Mouse (Mus musculus) testis, adult 2 months (tissue): ENCODE results near the gene Nt5c2. TPM values are rescaled to one million over a fixed set of nuclear protein-coding genes. Genes with fewer than 3 reads are reported as not detected.

Source experiments
- H3K27ac ChIP-seq: fragments of 200-500 bp; 2 replicates; pipeline ENCODE4 v1.5.1; 2012; ENCODE audit warnings: low read depth, low read length; ENCODE audit not compliant: control insufficient read depth, insufficient read depth
- H3K27me3 ChIP-seq: fragments of 200-500 bp; 2 replicates; pipeline ENCODE4 v1.6.1; 2012; ENCODE audit warnings: mild to moderate bottlenecking, low read length, moderate library complexity; ENCODE audit not compliant: control insufficient read depth, insufficient read depth
- H3K36me3 ChIP-seq: fragments of 200-500 bp; 2 replicates; pipeline ENCODE4 v1.6.1; 2012; ENCODE audit warnings: mild to moderate bottlenecking, low read length; ENCODE audit not compliant: control insufficient read depth, insufficient read depth
- H3K4me1 ChIP-seq: fragments of 200-500 bp; 2 replicates; pipeline ENCODE4 v1.6.1; 2012; ENCODE audit warnings: low read length; ENCODE audit not compliant: control insufficient read depth, insufficient read depth
- H3K4me3 ChIP-seq: fragments of 200-500 bp; 2 replicates; pipeline ENCODE4 v1.5.1; 2012; ENCODE audit warnings: low read depth, mild to moderate bottlenecking, low read length, moderate library complexity, mixed read lengths; ENCODE audit not compliant: control insufficient read depth
- CTCF ChIP-seq: fragments of 200-500 bp; IDR thresholded peaks from 2 replicates; pipeline ENCODE4 v1.5.1; 2012; ENCODE audit warnings: low read depth, mild to moderate bottlenecking, inconsistent platforms, low read length, moderate library complexity; ENCODE audit not compliant: control insufficient read depth, insufficient read depth, insufficient replicate concordance
- POLR2A ChIP-seq: fragments of 200-500 bp; IDR thresholded peaks from 2 replicates; pipeline ENCODE4 v1.6.1; 2012; ENCODE audit warnings: low read depth, mild to moderate bottlenecking, inconsistent platforms, low read length, moderate library complexity; ENCODE audit not compliant: control insufficient read depth
- polyA plus RNA-seq: library from polyadenylated mRNA; depleted of rRNA; stranded (reverse); fragments of >200 nt; gene quantifications from 2 replicates; pipeline ENCODE4 v1.2.3, GENCODE M21; 2012

Gene Nt5c2
- polyA plus RNA-seq, 1 experiment: 38.6 TPM

- no peak for TF ChIP-seq POLR2A
- TF ChIP-seq CTCF: no peak
These were observed 77.8 kb downstream of the Nt5c2 start for GRCm38 (mm10) chr19:46937173-46937572.

GRCm38 (mm10) chr19:46934025-46934424 lies 80.9 kb downstream of the Nt5c2 start:
- H3K4me3 ChIP-seq: no peak overlapping the region
- H3K4me1 ChIP-seq: no peaks in the 10 kb centered on the region
- TF ChIP-seq POLR2A (no peak), CTCF (no peak)
- peaks cover 1% of the 10 kb centered on the region; the same call in 1 of the 2 replicates for H3K36me3 ChIP-seq
- no peak overlapping the region for H3K27ac ChIP-seq
- H3K27me3 ChIP-seq: no peaks in the 10 kb centered on the region

More at GRCm38 (mm10) chr19:46937173-46937572, 77.8 kb downstream of the Nt5c2 start:
- peaks cover 1% of the 10 kb centered on the region; the same call in 1 of the 2 replicates for H3K36me3 ChIP-seq
- no peaks in the 10 kb centered on the region for H3K27me3 ChIP-seq
- H3K27ac ChIP-seq: no peak overlapping the region; the same call in 1 of the 2 replicates
- no peaks in the 10 kb centered on the region for H3K4me1 ChIP-seq
- H3K4me3 ChIP-seq: no peak overlapping the region

GRCm38 (mm10) chr19:46932608-46933007 lies 82.3 kb downstream of the Nt5c2 start:
- H3K27ac ChIP-seq: no peak overlapping the region
- H3K36me3 ChIP-seq: peaks cover 1% of the 10 kb centered on the region; the same call in 1 of the 2 replicates
- no peaks in the 10 kb centered on the region for H3K27me3 ChIP-seq
- H3K4me3 ChIP-seq: no peak overlapping the region
- no peaks in the 10 kb centered on the region for H3K4me1 ChIP-seq
- TF ChIP-seq POLR2A (no peak), CTCF (no peak)

- Histone ChIP-seq H3K4me1 (no peaks in the 10 kb centered on the region; the same call in 1 of the 2 replicates), H3K4me3 (no peak overlapping the region), H3K27me3 (no peaks in the 10 kb centered on the region), H3K27ac (no peak overlapping the region), H3K36me3 (no peaks in the 10 kb centered on the region)
- TF ChIP-seq CTCF (no peak), POLR2A (no peak)
These were observed 84.9 kb downstream of the Nt5c2 start for GRCm38 (mm10) chr19:46930026-46930425.

GRCm38 (mm10) chr19:46929044-46929587 lies 85.8 kb downstream of the Nt5c2 start:
- no peaks in the 10 kb centered on the region for H3K36me3 ChIP-seq
- H3K4me1 ChIP-seq: no peaks in the 10 kb centered on the region; the same call in 1 of the 2 replicates
- no peaks in the 10 kb centered on the region for H3K27me3 ChIP-seq
- H3K4me3 ChIP-seq: no peak overlapping the region
- no peak overlapping the region for H3K27ac ChIP-seq
- TF ChIP-seq CTCF (no peak), POLR2A (no peak)

GRCm38 (mm10) chr19:46928136-46928535 lies 86.8 kb downstream of the Nt5c2 start:
- no peak overlapping the region for H3K27ac ChIP-seq
- H3K27me3 ChIP-seq: no peaks in the 10 kb centered on the region
- H3K4me3 ChIP-seq: no peak overlapping the region
- TF ChIP-seq POLR2A (no peak), CTCF (no peak)
- H3K4me1 ChIP-seq: no peaks in the 10 kb centered on the region; the same call in 1 of the 2 replicates
- H3K36me3 ChIP-seq: no peaks in the 10 kb centered on the region; the same call in none of the 2 replicates

GRCm38 (mm10) chr19:46926951-46927350 lies 88.0 kb downstream of the Nt5c2 start:
- no peaks in the 10 kb centered on the region; the same call in 1 of the 2 replicates for H3K4me1 ChIP-seq
- H3K36me3 ChIP-seq: no peaks in the 10 kb centered on the region; the same call in none of the 2 replicates
- TF ChIP-seq CTCF (no peak), POLR2A (no peak)
- no peak overlapping the region for H3K27ac ChIP-seq
- no peaks in the 10 kb centered on the region for H3K27me3 ChIP-seq
- no peak overlapping the region for H3K4me3 ChIP-seq
